Mouse (Mus musculus): Measurements from ENCODE around the gene Uap1l1. TPM values are rescaled to one million over a fixed set of nuclear protein-coding genes. Genes with fewer than 3 reads are reported as not detected.
A peak's percentile ranks its signal among the peaks of the same experiment; 100 is the strongest.

Gene Uap1l1
- polyA plus RNA-seq, 1 experiment from 2014 or later, result 12.7 TPM

DNA sequence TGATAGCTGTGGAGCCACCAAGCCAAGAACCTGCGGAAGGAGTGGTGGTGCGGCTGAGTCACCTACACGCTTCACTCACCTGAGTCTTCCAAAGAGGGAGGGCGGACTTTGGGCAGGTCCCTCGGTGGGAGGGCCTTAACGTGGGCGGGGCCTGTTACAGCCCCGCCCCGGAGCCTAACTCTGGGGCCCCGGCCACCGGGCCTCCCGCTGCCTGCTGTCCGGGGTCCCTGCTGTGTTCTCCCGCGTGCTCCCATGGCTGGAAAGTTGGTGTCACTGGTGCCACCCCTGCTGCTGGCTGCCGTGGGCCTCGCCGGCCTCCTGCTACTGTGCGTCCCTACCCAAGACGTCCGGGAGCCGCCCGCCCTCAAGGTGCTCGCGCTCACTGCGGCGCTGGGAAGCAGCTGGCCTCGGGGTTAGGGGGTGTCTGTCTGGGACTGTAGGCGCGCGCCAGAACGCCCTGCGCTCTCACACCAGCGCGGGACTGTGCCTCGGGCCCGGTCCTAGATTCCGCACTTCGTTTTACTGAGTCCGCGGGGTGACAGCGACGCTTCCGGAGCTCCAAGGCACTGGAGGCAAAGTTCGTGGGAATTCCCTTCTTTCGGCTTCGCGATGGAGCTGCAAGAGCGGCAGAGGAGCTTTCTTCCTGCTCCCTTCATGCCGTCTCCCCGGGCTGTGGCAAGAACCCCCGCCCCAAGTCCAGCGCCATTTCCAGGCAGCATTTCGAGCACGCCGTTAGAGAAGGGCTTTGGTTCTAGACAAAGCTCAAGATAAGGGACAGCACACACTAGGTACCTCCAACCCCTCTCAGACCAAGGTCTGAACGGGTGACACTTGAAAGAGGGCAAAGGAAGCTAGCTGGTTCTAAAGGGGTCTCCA lies 30.5 kb upstream of the Uap1l1 start, which contains the start of gene Entpd2:
TSS of gene Entpd2 (plus strand) at position 154 of the 876 bp plus-strand sequence.
- Histone ChIP-seq H3K4me1 (peaks cover 26% of the 10 kb centered on the region), H3K27me3 (ENCODE audit: insufficient read depth, poor library complexity, severe bottlenecking) (peaks cover 94% of the 10 kb centered on the region), H3K36me3 (no peaks in the 10 kb centered on the region), H3K4me3 (peak within 1 kb of the TSS; percentile 55), H3K27ac (no peak within 1 kb of the TSS), H3K9me3 (no peaks in the 10 kb centered on the region)
- 1% methylated on average over 57 of the region's 57 CpGs for WGBS
- DNase-seq (ENCODE audit: low spot score), result no peak

DNA sequence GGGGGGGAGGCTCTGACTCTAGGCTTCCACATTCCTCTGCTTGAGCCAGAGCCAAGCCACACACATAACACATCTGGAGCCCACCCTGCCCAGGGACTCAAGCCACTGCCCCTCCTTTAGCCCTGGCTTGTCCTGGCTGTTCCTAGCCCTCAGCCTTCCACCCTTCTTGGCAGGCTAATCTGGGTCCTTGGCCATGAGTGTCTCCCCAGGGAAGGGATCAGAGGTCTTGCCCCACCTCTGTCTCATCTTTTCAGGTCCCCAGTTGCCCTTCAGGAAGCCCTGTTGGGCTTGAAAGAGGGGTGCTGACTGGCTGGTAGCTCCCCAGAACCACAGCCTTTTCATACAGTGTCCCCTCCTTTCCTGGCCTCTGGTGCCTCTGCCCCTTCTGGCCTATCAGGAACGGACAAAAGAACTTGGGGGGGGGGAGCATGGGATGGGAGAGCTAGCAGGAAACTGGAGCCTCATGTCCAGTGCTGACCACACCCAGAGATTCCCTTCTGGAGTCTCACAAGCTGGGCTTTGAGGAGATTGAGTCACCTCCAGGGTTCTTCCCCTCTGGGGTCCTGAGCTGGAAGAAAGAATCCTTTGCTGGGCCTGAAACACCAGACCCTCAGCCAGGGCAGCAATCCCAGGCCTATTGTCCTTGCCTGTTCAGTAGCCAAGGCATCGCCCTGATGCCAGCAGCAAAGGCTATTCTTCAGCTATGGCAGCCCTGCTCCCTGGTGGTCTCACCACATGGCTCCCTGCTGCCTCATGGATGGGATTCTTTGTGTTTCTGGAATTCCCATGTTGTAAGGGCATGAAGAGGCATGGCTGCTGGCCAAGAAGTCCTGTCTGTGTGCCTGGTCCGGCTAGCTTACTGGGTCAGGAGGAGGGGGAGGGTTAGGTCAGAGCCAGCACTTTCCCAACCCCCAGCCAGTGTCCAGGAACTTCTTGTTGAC lies 29.1 kb upstream of the Uap1l1 start:
- no peak overlapping the region for H3K27ac ChIP-seq
- DNase-seq (ENCODE audit: low spot score), result no peak
- no peak overlapping the region for H3K4me3 ChIP-seq
- no peaks in the 10 kb centered on the region for H3K36me3 ChIP-seq
- H3K4me1 ChIP-seq, result peaks cover 21% of the 10 kb centered on the region
- 33% methylated on average over 3 of the region's 3 CpGs for WGBS
- no peaks in the 10 kb centered on the region for H3K9me3 ChIP-seq
- peaks cover 80% of the 10 kb centered on the region for H3K27me3 ChIP-seq (ENCODE audit: insufficient read depth, poor library complexity, severe bottlenecking)

DNA sequence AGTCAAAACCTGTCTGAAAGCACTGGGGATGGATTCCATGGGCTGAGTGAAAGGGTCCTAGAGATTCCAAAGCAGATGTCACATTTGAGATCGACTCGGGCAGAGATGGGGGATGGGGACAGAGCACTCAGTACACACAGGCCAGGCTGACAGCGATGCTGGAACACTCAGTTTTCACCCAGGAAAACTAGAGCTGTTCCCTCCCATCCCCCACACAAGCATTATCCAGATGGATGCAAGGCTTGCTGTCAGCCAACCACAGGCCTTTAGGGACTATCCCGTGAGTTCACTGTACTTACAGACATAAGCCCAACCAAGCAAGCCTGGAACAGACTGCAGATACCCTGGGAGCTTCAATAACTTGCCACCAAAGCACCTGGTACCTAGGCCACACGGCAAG lies 25.8 kb upstream of the Uap1l1 start:
- H3K36me3 ChIP-seq, result no peaks in the 10 kb centered on the region
- H3K9me3 ChIP-seq, result no peaks in the 10 kb centered on the region
- no peak for DNase-seq (ENCODE audit: low spot score)
- no peak overlapping the region for H3K27ac ChIP-seq
- peaks cover 50% of the 10 kb centered on the region for H3K27me3 ChIP-seq (ENCODE audit: insufficient read depth, poor library complexity, severe bottlenecking)
- WGBS, result 72% methylated on average over 5 of the region's 5 CpGs
- no peak overlapping the region for H3K4me3 ChIP-seq
- H3K4me1 ChIP-seq, result peaks cover 18% of the 10 kb centered on the region

DNA sequence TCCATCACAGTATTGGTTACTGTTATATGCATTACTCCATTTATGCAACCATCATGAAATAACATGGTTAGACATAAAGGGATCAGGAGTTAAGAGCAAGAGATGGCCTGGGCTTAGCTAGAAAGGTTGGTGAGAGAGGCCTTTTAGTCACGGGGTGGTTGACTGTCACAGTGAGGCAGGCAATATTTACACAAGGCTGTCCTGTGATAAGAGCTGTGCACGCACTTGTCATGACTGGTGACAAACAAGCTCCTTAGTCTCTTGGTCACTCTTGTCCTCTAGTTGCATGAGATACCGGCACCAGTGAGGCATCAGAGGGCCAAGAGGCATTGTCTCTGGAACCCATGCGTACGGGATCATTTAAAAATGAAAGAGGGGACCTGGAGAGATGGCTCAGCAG lies 19.0 kb upstream of the Uap1l1 start:
- Histone ChIP-seq H3K9me3 (no peaks in the 10 kb centered on the region), H3K4me1 (no peaks in the 10 kb centered on the region), H3K36me3 (no peaks in the 10 kb centered on the region), H3K4me3 (no peak overlapping the region), H3K27ac (no peak overlapping the region), H3K27me3 (ENCODE audit: insufficient read depth, poor library complexity, severe bottlenecking) (peaks cover 9% of the 10 kb centered on the region; the same call in 1 of the 2 replicates)
- no peak for DNase-seq (ENCODE audit: low spot score)
- 57% methylated on average over 5 of the region's 5 CpGs for WGBS

DNA sequence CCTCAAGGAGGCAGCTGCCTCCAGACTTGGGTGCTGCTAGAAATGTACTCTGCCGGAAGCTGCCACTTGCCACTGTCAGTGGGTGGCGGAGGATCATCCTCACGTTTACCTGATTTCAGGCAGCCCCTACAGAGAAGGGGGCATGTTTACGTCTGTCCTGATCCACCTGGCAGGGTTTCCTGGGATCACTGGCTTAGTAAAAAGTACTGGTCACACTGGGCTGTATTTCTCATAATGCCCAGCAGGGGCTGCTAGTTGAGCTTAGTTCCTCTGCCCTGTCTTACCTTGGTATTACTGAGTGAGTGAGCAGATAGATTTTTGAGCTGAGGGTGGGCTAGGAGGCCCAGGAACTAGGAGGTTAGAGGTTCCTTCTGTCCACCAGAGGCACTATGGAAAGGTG lies 11.1 kb upstream of the Uap1l1 start:
- H3K4me3 ChIP-seq, result no peak overlapping the region
- 51% methylated on average over 4 of the region's 4 CpGs for whole genome bisulfite sequencing
- no peak overlapping the region for H3K27ac ChIP-seq
- no peaks in the 10 kb centered on the region for H3K9me3 ChIP-seq
- peaks cover 28% of the 10 kb centered on the region for H3K4me1 ChIP-seq
- H3K36me3 ChIP-seq, result peaks cover 33% of the 10 kb centered on the region
- no peak for DNase-seq (ENCODE audit: low spot score)
- H3K27me3 ChIP-seq (ENCODE audit: insufficient read depth, poor library complexity, severe bottlenecking), result no peaks in the 10 kb centered on the region

DNA sequence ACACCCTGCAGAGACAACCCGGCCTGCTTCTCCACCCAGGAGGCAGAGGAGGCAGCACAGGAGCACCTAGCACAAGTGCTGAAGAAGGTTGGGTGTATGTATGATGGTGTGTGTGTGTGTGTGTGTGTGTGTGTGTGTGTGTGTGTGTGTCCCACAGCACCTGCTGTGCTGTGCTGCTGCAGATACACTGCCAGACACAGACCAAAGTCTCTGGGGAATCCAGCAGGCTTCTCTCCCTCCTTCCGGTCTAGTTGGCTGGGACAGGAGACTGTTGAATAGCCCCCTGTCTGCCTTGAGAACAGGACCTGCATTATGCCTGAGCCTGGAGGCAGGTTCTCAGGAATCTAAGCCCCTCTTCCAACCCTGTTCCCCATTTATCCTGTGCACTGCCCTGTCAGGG lies 7.9 kb upstream of the Uap1l1 start:
- H3K27ac ChIP-seq, result no peak overlapping the region
- no peaks in the 10 kb centered on the region for H3K9me3 ChIP-seq
- peaks cover 16% of the 10 kb centered on the region; the same call in 1 of the 2 replicates for H3K27me3 ChIP-seq (ENCODE audit: insufficient read depth, poor library complexity, severe bottlenecking)
- 33% methylated on average over 2 of the region's 2 CpGs for WGBS
- peaks cover 33% of the 10 kb centered on the region for H3K36me3 ChIP-seq
- H3K4me3 ChIP-seq, result peak overlapping the region; percentile 87
- DNase-seq (ENCODE audit: low spot score), result no peak
- H3K4me1 ChIP-seq, result peaks cover 29% of the 10 kb centered on the region

DNA sequence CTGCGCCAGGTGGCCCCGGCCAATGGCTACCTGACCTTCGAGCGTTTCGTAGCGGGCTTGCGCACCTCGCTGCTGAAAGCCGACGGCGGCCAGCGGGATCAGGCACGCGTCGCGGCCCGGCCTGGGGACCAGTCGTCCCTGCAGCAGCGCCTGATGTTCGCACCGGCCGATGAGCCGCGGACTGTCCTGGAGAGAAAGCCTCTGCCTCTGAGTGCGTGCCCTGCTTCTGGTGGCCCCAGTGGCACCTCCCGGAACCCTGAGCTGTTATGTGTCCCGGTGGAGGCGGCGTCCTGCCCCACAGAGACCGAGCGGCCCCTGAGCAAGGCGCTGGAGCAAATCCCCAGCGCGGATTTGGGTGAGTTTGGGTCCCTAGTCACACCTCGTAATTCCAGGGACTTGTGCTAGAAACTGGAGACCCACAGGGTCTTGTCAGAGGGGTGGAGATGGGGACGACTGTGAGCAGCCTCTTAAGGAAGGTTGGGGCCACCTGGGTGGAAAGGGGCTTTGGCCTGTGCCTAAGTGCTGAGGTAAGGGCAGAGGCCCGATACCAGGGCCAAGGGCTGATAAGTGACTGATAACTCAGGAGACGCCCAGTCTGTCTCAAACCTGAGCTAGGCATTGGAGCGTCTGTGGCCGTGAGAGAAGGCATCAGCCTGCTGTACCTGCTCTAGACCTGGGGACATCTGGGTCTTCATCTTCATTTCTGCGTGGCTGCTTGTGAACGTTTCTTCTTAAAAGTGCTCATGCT lies 7.3 kb upstream of the Uap1l1 start:
- Histone ChIP-seq H3K9me3 (no peaks in the 10 kb centered on the region), H3K27ac (peak overlapping the region; percentile 90), H3K27me3 (ENCODE audit: insufficient read depth, poor library complexity, severe bottlenecking) (peaks cover 20% of the 10 kb centered on the region; the same call in 1 of the 2 replicates), H3K4me1 (peaks cover 29% of the 10 kb centered on the region), H3K36me3 (peaks cover 28% of the 10 kb centered on the region), H3K4me3 (peak overlapping the region; percentile 87)
- WGBS, result 3% methylated on average over 42 of the region's 42 CpGs
- DNase-seq (ENCODE audit: low spot score), result no peak

DNA sequence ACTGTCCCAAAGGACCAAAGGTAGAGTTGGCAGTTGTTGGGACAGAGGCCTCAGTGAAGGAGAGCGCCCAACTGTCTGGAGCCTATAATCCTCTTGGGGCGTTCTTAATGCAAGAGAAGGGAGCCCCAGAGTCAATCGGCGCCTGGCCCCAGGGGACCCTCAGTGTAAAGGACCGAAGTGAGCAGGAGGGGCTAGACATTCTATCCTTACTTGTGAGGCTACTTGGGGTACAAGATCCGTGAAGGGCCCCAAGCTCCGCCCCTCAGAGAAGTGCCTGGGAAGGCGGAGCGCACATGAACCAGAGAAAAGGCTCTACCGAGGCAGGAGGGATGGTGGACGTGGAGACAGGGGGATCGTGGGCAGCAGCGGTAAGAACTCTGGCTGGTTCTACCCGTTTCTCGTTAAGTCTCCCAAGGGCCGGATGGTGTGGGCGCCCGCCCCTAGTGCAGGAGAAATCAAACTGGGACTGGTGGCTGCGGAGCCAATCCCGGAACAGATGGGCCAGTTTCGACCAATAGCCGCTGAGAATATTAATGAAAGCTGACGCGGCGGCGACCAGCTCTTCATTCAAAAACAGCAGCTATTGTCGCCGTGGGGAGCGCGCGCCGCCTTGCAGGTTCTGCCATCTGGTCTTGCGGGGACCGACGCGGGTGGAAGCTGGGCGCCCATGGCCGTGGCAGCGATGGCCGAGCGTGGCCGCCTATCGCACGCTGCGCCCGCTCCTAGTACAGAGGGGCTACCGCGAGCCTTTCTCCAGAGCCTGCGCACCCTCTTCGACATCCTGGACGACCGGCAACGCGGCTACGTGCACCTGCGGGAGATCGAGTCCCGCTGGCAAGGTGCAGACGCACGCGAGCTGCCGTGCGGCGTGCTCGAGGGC lies 6.5 kb upstream of the Uap1l1 start, which contains the start of gene Sapcd2:
TSS of gene Sapcd2 (plus strand) at position 558 of the 880 bp plus-strand sequence.
- H3K4me3 ChIP-seq, result peak within 1 kb of the TSS; percentile 87
- peaks cover 21% of the 10 kb centered on the region for H3K36me3 ChIP-seq
- H3K27me3 ChIP-seq (ENCODE audit: insufficient read depth, poor library complexity, severe bottlenecking), result peaks cover 20% of the 10 kb centered on the region; the same call in 1 of the 2 replicates
- H3K27ac ChIP-seq, result peak within 1 kb of the TSS; percentile 90
- H3K4me1 ChIP-seq, result peaks cover 29% of the 10 kb centered on the region
- under 1% methylated on average over 65 of the region's 65 CpGs for WGBS
- H3K9me3 ChIP-seq, result no peaks in the 10 kb centered on the region
- DNase-seq (ENCODE audit: low spot score), result peak; percentile 97

DNA sequence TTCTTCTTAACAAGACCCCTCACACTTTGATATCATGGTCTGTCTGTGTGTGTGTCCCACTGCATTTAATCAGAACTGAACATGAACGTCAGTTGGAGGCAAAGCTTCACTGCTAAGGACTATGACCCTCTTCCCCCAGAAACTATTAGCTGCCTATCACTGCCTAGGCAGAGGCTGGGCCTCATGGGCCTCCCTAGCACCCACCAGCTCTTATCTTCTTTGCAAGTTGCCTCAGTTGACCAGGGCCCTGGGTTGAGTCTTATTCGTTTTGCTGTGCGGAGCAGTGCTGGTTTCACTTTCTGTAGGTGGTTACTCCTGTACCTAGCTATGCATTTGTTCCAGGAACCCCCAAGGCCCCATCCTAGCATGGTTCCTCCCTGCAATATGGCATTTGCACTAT lies 4.5 kb upstream of the Uap1l1 start:
- Histone ChIP-seq H3K4me3 (no peak overlapping the region), H3K9me3 (no peaks in the 10 kb centered on the region), H3K36me3 (peaks cover 1% of the 10 kb centered on the region; the same call in 1 of the 2 replicates), H3K27me3 (ENCODE audit: insufficient read depth, poor library complexity, severe bottlenecking) (peaks cover 31% of the 10 kb centered on the region), H3K27ac (no peak overlapping the region), H3K4me1 (peaks cover 33% of the 10 kb centered on the region)
- 76% methylated on average over 3 of the region's 3 CpGs for WGBS
- no peak for DNase-seq (ENCODE audit: low spot score)

DNA sequence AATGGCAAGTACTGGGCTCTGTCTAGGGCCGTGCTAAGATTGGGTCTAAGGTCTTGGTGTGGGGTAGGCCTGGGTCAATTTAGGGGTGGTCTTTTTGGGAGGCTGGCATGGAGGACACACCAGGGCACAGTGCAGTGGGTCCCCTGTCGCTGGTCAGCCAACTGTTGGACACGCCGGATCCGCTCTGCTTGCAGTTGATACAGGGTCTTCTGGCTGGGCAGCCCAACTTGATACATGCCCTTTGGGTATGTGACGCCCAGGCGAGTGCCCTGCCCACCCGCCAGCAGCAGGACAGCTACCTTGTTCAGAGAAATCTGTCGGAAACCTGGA lies 756 bp downstream of the Uap1l1 start:
- no peak for DNase-seq (ENCODE audit: low spot score)
- H3K4me3 ChIP-seq, result peak overlapping the region; percentile 79
- H3K36me3 ChIP-seq, result no peaks in the 10 kb centered on the region; the same call in 1 of the 2 replicates
- H3K27ac ChIP-seq, result no peak overlapping the region
- WGBS, result 27% methylated on average over 9 of the region's 9 CpGs
- peaks cover 12% of the 10 kb centered on the region; the same call in 1 of the 2 replicates for H3K4me1 ChIP-seq
- peaks cover 61% of the 10 kb centered on the region for H3K27me3 ChIP-seq (ENCODE audit: insufficient read depth, poor library complexity, severe bottlenecking)
- H3K9me3 ChIP-seq, result no peaks in the 10 kb centered on the region

DNA sequence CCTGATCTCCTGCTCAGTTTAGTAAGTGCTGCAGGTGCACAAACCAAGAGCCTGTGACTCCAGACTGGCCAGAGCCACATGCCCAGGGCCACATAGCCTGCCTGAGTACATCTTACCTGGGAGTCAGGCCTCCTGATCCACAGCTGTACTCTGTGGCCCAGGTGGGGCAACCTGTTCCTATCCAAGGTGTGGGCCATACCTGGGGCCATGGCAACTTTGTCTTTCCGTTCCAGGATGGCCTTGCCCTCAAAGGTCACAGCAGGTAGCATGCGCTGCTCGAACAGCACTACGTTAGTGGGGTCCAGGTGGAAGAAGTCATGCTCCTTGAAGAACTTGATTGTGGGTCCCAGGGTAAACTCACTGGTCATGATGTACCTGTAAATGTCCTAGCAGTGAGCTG lies 1.2 kb downstream of the Uap1l1 start:
- 0 out of 2 replicates have a peak overlapping the region, but pooled peaks have one; percentile 79 for H3K4me3 ChIP-seq
- H3K36me3 ChIP-seq, result no peaks in the 10 kb centered on the region; the same call in 1 of the 2 replicates

More for the DNA sequence above, 1.2 kb downstream of the Uap1l1 start:
- H3K27me3 ChIP-seq (ENCODE audit: insufficient read depth, poor library complexity, severe bottlenecking), result peaks cover 58% of the 10 kb centered on the region
- no peak for DNase-seq (ENCODE audit: low spot score)
- 84% methylated on average over 4 of the region's 4 CpGs for WGBS
- no peaks in the 10 kb centered on the region for H3K9me3 ChIP-seq
- H3K27ac ChIP-seq, result no peak overlapping the region
- H3K4me1 ChIP-seq, result peaks cover 12% of the 10 kb centered on the region; the same call in 1 of the 2 replicates
